Mouse (Mus musculus) hindbrain, postnatal 0 days (tissue): ENCODE data around the gene Dnaic1. TPM values are rescaled to one million over a fixed set of nuclear protein-coding genes. Genes with fewer than 3 reads are reported as not detected.

ENCODE experiments used
- ATAC-seq: fragments of 200-750 bp; cut with Nextera tagmentation; 2 replicates; pipeline ENCODE4 v1.8.0; 2017; ENCODE audit warnings: mild to moderate bottlenecking, moderate TSS enrichment, moderate library complexity
- DNase-seq: peaks from one replicate; pipeline ENCODE4 v3.0.0-alpha.2; 2015; ENCODE audit warnings: low spot score
- H3K27ac ChIP-seq: fragments of 300-500 bp; sonication (generic); 2 replicates; pipeline ENCODE4 v1.5.1; 2014; ENCODE audit warnings: mild to moderate bottlenecking
- H3K27me3 ChIP-seq: fragments of 300-500 bp; sonication (generic); 2 replicates; pipeline ENCODE4 v1.6.1; 2014; ENCODE audit warnings: low read length, mixed read lengths; ENCODE audit not compliant: insufficient read depth
- H3K36me3 ChIP-seq: fragments of 300-500 bp; sonication (generic); 2 replicates; pipeline ENCODE4 v1.6.1; 2014; ENCODE audit warnings: low read length, mixed read lengths; ENCODE audit not compliant: insufficient read depth
- H3K4me1 ChIP-seq: fragments of 300-500 bp; sonication (generic); 2 replicates; pipeline ENCODE4 v1.6.1; 2014; ENCODE audit warnings: antibody characterized with exemption, low read length, mixed read lengths; ENCODE audit not compliant: insufficient read depth
- H3K4me2 ChIP-seq: fragments of 300-500 bp; sonication (generic); 2 replicates; pipeline ENCODE4 v1.6.1; 2014; ENCODE audit warnings: low read depth, mild to moderate bottlenecking, low read length, moderate library complexity, mixed read lengths
- H3K4me3 ChIP-seq: fragments of 300-500 bp; sonication (generic); 2 replicates; pipeline ENCODE4 v1.5.1; 2014; ENCODE audit warnings: low read length
- H3K9ac ChIP-seq: fragments of 300-500 bp; sonication (generic); replicated peaks from 2 replicates; pipeline ENCODE4 v1.6.1; 2014; ENCODE audit warnings: mild to moderate bottlenecking, low read length, moderate library complexity, mixed read lengths
- H3K9me3 ChIP-seq: fragments of 300-500 bp; sonication (generic); 2 replicates; pipeline ENCODE4 v1.6.1; 2016; ENCODE audit warnings: low read length, mixed read lengths
- CTCF ChIP-seq: IDR thresholded peaks from 2 replicates; pipeline ENCODE4 v1.5.1; 2016; ENCODE audit warnings: antibody characterized with exemption, control low read depth, low read depth
- WGBS: fragments of 180-500 bp; shearing (Covaris S2); extraction: QIAGEN DNeasy Blood & Tissue Kit; methylation state at CpG from one replicate; pipeline ENCODE4 v1.1.7; 2014; 5-methylcytosine and 5-hydroxymethylcytosine counted together
- polyA plus RNA-seq: library from polyadenylated mRNA; unstranded; fragments of >200 nt; fragmentation: Nextera tagmentation; extraction: Ambion mirVana; gene quantifications from 2 replicates; pipeline ENCODE4 v1.2.1, GENCODE M21; 2015
- total RNA-seq: library from RNA; depleted of rRNA; stranded (reverse); fragments of >200 nt; gene quantifications from 2 replicates; pipeline ENCODE4 v1.2.3, GENCODE M21; 2014; rRNA removed

The Dnaic1 gene
- 3.6 and 4.5 TPM in 2 replicates for total RNA-seq
- polyA plus RNA-seq, result 3.0 and 4.8 TPM in 2 replicates

DNA sequence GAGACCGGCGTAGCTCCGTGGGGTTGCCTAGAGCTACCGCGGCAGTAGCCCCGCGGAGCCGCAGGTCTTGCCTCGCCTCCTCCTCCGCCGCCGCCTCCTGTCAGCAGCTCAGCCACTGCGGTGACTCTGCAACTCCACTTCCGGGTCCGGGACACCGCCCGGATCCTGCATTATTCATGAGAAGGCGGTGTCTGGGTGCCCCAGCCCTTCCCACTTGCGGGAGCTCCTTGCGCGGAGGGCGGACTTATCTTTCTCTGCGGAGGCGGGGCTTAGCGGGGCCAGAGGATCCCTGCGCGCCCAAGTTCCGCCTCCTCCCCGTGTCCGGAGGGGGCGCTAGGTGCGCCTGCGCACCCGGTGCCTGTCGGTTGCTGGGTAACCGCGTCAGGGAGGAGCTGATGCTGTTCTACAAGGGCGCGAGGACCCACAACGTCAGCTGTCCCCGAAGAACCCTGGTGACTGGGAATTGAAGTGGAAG is at the start of gene Dnaic1, which contains the start of gene Fam219a:
Dnaic1 (plus strand) TSS at position 365 of the 475 bp plus-strand sequence.
Fam219a (minus strand) TSS at position 128 of the 475 bp plus-strand sequence.
- peak within 1 kb of the TSS; percentile 78 for H3K9ac ChIP-seq
- H3K4me3 ChIP-seq, result peak within 1 kb of the TSS; percentile 65
- DNase-seq (peak; percentile 99), ATAC-seq (peak; percentile 99)
- peak within 1 kb of the TSS; percentile 73 for H3K4me2 ChIP-seq
- H3K27ac ChIP-seq, result peak within 1 kb of the TSS; percentile 87
- 0% methylated on average over 41 of the region's 41 CpGs for WGBS
- peaks cover 23% of the 10 kb centered on the region for H3K4me1 ChIP-seq
- no peaks in the 10 kb centered on the region for H3K36me3 ChIP-seq
- no peaks in the 10 kb centered on the region for H3K27me3 ChIP-seq
- TF ChIP-seq CTCF, result peak; percentile 74
- H3K9me3 ChIP-seq, result no peaks in the 10 kb centered on the region

DNA sequence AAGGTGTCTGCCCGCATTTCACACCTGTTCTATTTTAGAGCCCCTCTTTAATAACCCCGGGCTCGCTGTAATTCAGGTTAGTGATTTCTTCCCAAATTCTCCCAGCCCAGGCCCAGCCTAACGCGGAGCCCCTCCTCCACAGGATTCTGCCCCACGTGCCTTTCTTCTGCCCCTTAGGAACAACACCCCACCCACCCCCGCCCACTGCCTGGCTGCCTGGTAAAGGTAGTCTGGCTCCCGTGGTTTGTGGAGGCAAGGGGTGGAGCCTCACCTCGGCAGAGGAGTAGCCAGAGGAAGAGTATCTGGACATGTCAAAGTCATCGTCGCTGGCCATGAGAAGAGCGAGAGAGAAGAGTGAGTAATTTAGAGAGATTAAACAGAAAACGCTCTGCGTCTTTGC is 48.9 kb upstream of the Dnaic1 start:
- Histone ChIP-seq H3K27me3 (no peaks in the 10 kb centered on the region), H3K36me3 (peaks cover 17% of the 10 kb centered on the region; the same call in 1 of the 2 replicates), H3K27ac (no peak overlapping the region), H3K4me2 (no peak overlapping the region), H3K4me1 (no peaks in the 10 kb centered on the region), H3K9ac (no peak overlapping the region), H3K4me3 (no peak overlapping the region), H3K9me3 (no peaks in the 10 kb centered on the region)
- no peak for TF ChIP-seq CTCF
- no peak for ATAC-seq
- DNase-seq, result no peak
- WGBS, result 61% methylated on average over 14 of the region's 14 CpGs

- Histone ChIP-seq H3K27ac (no peak overlapping the region), H3K4me3 (no peak overlapping the region), H3K36me3 (peaks cover 17% of the 10 kb centered on the region; the same call in 1 of the 2 replicates), H3K4me2 (no peak overlapping the region), H3K4me1 (peaks cover 10% of the 10 kb centered on the region), H3K27me3 (no peaks in the 10 kb centered on the region), H3K9me3 (no peaks in the 10 kb centered on the region), H3K9ac (no peak overlapping the region)
- WGBS, result 67% methylated on average over 6 of the region's 6 CpGs
- no peak for ATAC-seq
- no peak for TF ChIP-seq CTCF
- no peak for DNase-seq
These were observed 47.4 kb upstream of the Dnaic1 start for GRCm38 (mm10) chr4:41522136-41522535.

- peaks cover 17% of the 10 kb centered on the region; the same call in 1 of the 2 replicates for H3K36me3 ChIP-seq
- WGBS, result 56% methylated on average over 5 of the region's 5 CpGs
- peak; percentile 79 for TF ChIP-seq CTCF
These were observed 46.8 kb upstream of the Dnaic1 start for GRCm38 (mm10) chr4:41522788-41523187.

GRCm38 (mm10) chr4:41523839-41524238 is 45.7 kb upstream of the Dnaic1 start:
- Histone ChIP-seq H3K36me3 (peaks cover 17% of the 10 kb centered on the region; the same call in 1 of the 2 replicates), H3K27me3 (no peaks in the 10 kb centered on the region), H3K9ac (no peak overlapping the region), H3K4me1 (peaks cover 25% of the 10 kb centered on the region), H3K27ac (no peak overlapping the region), H3K4me3 (no peak overlapping the region), H3K9me3 (no peaks in the 10 kb centered on the region), H3K4me2 (no peak overlapping the region)
- TF ChIP-seq CTCF, result no peak
- DNase-seq, result no peak
- WGBS, result 78% methylated on average over 7 of the region's 7 CpGs
- no peak for ATAC-seq

More at GRCm38 (mm10) chr4:41522788-41523187, 46.8 kb upstream of the Dnaic1 start:
- Histone ChIP-seq H3K4me1 (peaks cover 16% of the 10 kb centered on the region), H3K4me3 (no peak overlapping the region), H3K27ac (no peak overlapping the region), H3K9ac (no peak overlapping the region), H3K27me3 (no peaks in the 10 kb centered on the region), H3K9me3 (no peaks in the 10 kb centered on the region), H3K4me2 (no peak overlapping the region)
- ATAC-seq (no peak), DNase-seq (peak; percentile 80)

DNA sequence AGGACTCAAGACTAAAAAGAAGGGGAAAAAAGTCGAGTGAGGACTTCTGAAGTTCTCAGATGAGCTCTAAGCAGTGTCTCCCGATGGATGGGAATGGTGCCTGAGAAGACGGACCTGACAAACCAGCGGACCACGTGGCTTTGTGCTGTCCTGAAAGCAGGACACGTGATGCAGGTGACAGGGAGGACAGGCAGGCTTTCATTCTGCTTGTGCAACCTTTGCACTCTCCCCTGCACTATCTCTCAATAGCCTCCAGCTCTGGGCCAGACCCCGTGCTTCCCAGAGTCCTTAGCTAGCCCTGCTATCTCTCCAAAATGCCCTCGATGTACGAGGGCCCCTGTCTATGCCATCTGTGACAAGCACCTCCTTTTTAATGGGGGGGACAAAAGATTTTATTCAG is 44.7 kb upstream of the Dnaic1 start:
- Histone ChIP-seq H3K4me2 (no peak overlapping the region), H3K36me3 (peaks cover 12% of the 10 kb centered on the region; the same call in 1 of the 2 replicates), H3K27ac (no peak overlapping the region), H3K27me3 (no peaks in the 10 kb centered on the region), H3K9ac (no peak overlapping the region), H3K4me1 (peaks cover 25% of the 10 kb centered on the region), H3K9me3 (no peaks in the 10 kb centered on the region), H3K4me3 (no peak overlapping the region)
- WGBS, result 70% methylated on average over 9 of the region's 9 CpGs
- no peak for TF ChIP-seq CTCF
- DNase-seq, result no peak
- no peak for ATAC-seq

- Histone ChIP-seq H3K27me3 (no peaks in the 10 kb centered on the region), H3K9ac (no peak overlapping the region), H3K9me3 (no peaks in the 10 kb centered on the region), H3K4me1 (peaks cover 26% of the 10 kb centered on the region), H3K36me3 (0 out of 2 replicates have a peak, but pooled peaks cover 2% of the 10 kb centered on the region), H3K27ac (no peak overlapping the region), H3K4me2 (no peak overlapping the region), H3K4me3 (no peak overlapping the region)
- ATAC-seq, result no peak
- 9% methylated on average over 7 of the region's 7 CpGs for WGBS
- TF ChIP-seq CTCF, result no peak
- DNase-seq, result no peak
These were observed 43.0 kb upstream of the Dnaic1 start for GRCm38 (mm10) chr4:41526553-41526952.
